Mouse (Mus musculus) bone marrow macrophage, adult 2 months (primary cell): ENCODE results near the gene Uba2.

Experiments used
- CTCF ChIP-seq: IDR thresholded peaks from 2 replicates; pipeline ENCODE4 v1.5.1; 2012; ENCODE audit warnings: low read depth, mild to moderate bottlenecking, low read length, moderate library complexity
- POLR2A ChIP-seq: IDR thresholded peaks from 2 replicates; pipeline ENCODE4 v1.6.1; 2012; ENCODE audit warnings: mild to moderate bottlenecking, low read depth, low read length, borderline replicate concordance

GRCm38 (mm10) chr7:34132355-34133079 lies 36.9 kb downstream of the Uba2 start:
- TF ChIP-seq CTCF (no peak), POLR2A (no peak)
